Mouse (Mus musculus): ENCODE results near the gene Tex35.

GRCm38 (mm10) chr1:157141014-157141413 is 32.5 kb upstream of the Tex35 start:
- TF ChIP-seq CTCF (IDR thresholded peaks at IDR 0.05; ENCODE audit: low read depth, low read length): no peak
- no peak for TF ChIP-seq POLR2A (IDR thresholded peaks at IDR 0.05; ENCODE audit: borderline replicate concordance, low read depth, low read length)

Data from bone marrow macrophage, adult 2 months (primary cell).